Mouse (Mus musculus): ENCODE results near the gene Hectd2. TPM values are rescaled to one million over a fixed set of nuclear protein-coding genes. Genes with fewer than 3 reads are reported as not detected.

Gene Hectd2
- polyA plus RNA-seq (2012; rRNA removed; ENCODE audit: low replicate concordance) = 1.5 and 2.0 TPM in 2 replicates

GRCm38 (mm10) chr19:36554046-36554784, at the start of gene Hectd2:
TSS of gene Hectd2 (plus strand) at chr19:36554639.

Other genes starting within 250 kb of the Hectd2 start
- gene Pcgf5, start 206.3 kb upstream of the Hectd2 start, polyA plus RNA-seq (2012; rRNA removed; ENCODE audit: low replicate concordance) = 6.2 and 11.6 TPM in 2 replicates
- gene Ppp1r3c, start 182.0 kb downstream of the Hectd2 start, polyA plus RNA-seq (2012; rRNA removed; ENCODE audit: low replicate concordance) = 13.0 and 50.1 TPM in 2 replicates

All from mammary gland, adult 2 months (tissue).